Mouse (Mus musculus): ENCODE measurements around the gene Wnt3a.

DNA sequence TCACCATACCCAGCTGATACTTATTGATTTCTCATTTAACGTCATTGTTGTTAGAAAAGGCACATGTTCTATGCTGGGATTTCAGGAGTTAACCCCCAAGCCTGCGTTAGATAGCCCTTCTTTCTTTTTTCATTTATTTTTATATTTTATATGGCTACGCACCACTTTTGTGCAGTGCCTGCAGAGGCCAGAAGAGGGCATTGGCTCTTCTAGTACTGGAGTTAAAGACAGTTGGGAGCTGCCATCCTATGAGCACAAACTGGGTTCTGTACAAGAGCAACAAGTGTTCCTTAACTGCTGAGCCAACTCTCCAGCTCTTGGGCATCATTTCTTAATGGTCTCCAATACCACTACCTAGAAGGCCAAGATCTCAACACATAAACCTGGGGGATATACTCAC lies 9.6 kb upstream of the Wnt3a start:
- TF ChIP-seq CEBPB (IDR thresholded peaks at IDR 0.05; ENCODE audit: insufficient read depth, poor library complexity, severe bottlenecking), result no peak
- no peak for TF ChIP-seq USF1 (IDR thresholded peaks at IDR 0.05; ENCODE audit: low read depth)
- TF ChIP-seq TCF3 (IDR thresholded peaks at IDR 0.05; ENCODE audit: insufficient read length, low read depth), result no peak
- TF ChIP-seq POLR2A (IDR thresholded peaks at IDR 0.05; ENCODE audit: insufficient read length, low read depth), result no peak
- no peak for TF ChIP-seq E2F4 (IDR thresholded peaks at IDR 0.05; ENCODE audit: insufficient read depth)
- no peak for TF ChIP-seq MAX (IDR thresholded peaks at IDR 0.05; ENCODE audit: low read depth)
